Mouse (Mus musculus): Measurements from ENCODE around the gene Wfdc1. TPM values are rescaled to one million over a fixed set of nuclear protein-coding genes. Genes with fewer than 3 reads are reported as not detected.

Gene Wfdc1
- polyA plus RNA-seq, 1 experiment from 2014 or later: 21.8 TPM

DNA sequence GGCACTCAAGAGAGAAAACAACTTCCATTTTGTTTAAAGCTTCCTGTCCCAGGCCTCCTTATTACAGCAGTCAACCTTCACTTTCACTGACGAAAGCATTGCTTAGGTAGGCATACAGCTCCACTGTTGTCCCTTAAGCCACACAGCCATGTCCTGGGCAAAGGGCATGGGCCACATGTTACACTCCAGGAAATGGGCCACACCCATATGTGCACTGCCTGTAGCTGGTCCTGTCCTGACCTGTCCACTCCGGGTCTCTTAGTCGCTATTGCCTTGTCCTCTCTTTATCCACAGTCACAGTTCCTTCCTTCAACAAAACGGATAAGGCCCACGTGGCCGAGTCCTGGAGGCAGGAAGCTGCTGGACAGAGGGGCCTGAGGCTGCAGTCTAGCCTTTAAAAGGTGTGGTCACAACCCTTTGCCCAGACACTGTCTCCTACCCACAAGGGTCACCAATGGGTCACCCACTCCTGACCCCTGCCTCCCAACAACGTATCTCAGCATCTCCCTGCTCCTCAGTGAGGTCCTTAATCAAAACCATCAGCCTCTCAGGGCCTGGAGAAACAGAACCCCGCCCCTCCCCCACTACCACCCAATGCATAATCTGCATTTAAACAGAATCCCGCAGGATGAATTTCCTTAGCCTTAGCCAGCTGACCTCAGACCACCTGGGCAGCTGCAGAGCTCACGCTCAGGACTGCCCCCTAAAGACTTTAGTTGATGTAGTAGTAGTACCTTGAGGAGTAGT is 38.4 kb upstream of the Wfdc1 start:
- Histone ChIP-seq H3K4me2 (no peak overlapping the region), H3K36me3 (no peaks in the 10 kb centered on the region), H3K4me1 (no peaks in the 10 kb centered on the region), H3K9me3 (no peaks in the 10 kb centered on the region), H3K27ac (no peak overlapping the region), H3K4me3 (replicated peaks) (no peak overlapping the region), H3K9ac (no peak overlapping the region), H3K27me3 (replicated peaks) (0 out of 2 replicates have a peak, but pooled peaks cover 1% of the 10 kb centered on the region)
- 42% methylated on average over 10 of the region's 10 CpGs for WGBS
- no peak for ATAC-seq (ENCODE audit: insufficient read depth, low FRiP score, low read depth)

GRCm38 (mm10) chr8:119630841-119631240 is 35.3 kb upstream of the Wfdc1 start:
- H3K27me3 ChIP-seq (replicated peaks): peaks cover 12% of the 10 kb centered on the region; the same call in 1 of the 2 replicates
- no peak overlapping the region for H3K27ac ChIP-seq
- no peak overlapping the region for H3K4me3 ChIP-seq (replicated peaks)
- no peaks in the 10 kb centered on the region for H3K36me3 ChIP-seq
- H3K9me3 ChIP-seq: no peaks in the 10 kb centered on the region
- no peak overlapping the region for H3K4me2 ChIP-seq
- no peak for ATAC-seq (ENCODE audit: insufficient read depth, low FRiP score, low read depth)
- H3K9ac ChIP-seq: no peak overlapping the region
- WGBS: 50% methylated on average over 3 of the region's 3 CpGs
- peaks cover 6% of the 10 kb centered on the region; the same call in 1 of the 2 replicates for H3K4me1 ChIP-seq

GRCm38 (mm10) chr8:119632246-119632645 is 33.9 kb upstream of the Wfdc1 start:
- Histone ChIP-seq H3K4me1 (peaks cover 11% of the 10 kb centered on the region; the same call in 1 of the 2 replicates), H3K4me2 (no peak overlapping the region), H3K27ac (no peak overlapping the region), H3K27me3 (replicated peaks) (peaks cover 12% of the 10 kb centered on the region; the same call in 1 of the 2 replicates), H3K9me3 (no peaks in the 10 kb centered on the region), H3K4me3 (replicated peaks) (no peak overlapping the region), H3K9ac (no peak overlapping the region), H3K36me3 (no peaks in the 10 kb centered on the region)
- ATAC-seq (ENCODE audit: insufficient read depth, low FRiP score, low read depth): no peak
- WGBS: 83% methylated on average over 9 of the region's 9 CpGs

GRCm38 (mm10) chr8:119632909-119633308 is 33.3 kb upstream of the Wfdc1 start:
- Histone ChIP-seq H3K9ac (no peak overlapping the region), H3K9me3 (no peaks in the 10 kb centered on the region), H3K36me3 (no peaks in the 10 kb centered on the region), H3K4me2 (no peak overlapping the region), H3K4me3 (replicated peaks) (no peak overlapping the region), H3K27me3 (replicated peaks) (peaks cover 12% of the 10 kb centered on the region; the same call in 1 of the 2 replicates), H3K4me1 (peaks cover 11% of the 10 kb centered on the region; the same call in 1 of the 2 replicates), H3K27ac (no peak overlapping the region)
- ATAC-seq (ENCODE audit: insufficient read depth, low FRiP score, low read depth): no peak
- 56% methylated on average over 29 of the region's 29 CpGs for WGBS

DNA sequence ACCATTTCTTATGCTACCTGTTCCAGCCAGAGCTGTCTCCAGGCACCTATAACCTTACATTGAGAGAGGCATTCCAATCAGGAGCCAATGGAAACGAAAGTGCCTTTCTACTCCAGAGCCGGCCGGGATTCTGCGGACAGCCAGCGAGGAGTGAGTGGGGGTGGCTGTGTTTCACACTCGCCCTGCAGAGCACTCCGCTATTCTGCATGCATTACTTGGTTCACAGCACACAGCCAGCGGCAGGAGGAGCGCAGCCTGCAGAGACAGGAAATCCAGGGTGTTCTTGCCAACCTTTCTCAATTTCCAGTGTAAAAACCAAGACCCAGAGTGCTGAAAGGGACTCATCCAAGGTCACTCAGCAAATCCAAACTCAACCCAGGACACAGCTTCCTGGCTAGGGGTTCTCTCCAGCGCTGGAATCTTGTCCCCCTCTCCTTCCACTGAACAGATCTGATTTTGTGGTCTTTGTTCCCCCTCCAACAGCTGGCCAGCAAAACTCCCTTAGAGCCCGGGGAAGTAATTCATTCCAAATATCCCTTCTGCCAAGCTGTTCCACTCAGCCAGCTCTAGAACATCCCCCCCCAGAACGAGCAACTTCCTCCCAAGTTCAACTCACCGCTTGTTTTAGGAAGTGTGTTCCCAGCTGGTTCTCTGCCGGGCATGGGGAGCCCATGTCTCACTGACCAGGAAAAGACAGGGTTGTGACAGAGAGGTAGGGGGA is 31.4 kb upstream of the Wfdc1 start:
- no peak overlapping the region for H3K27ac ChIP-seq
- 33% methylated on average over 14 of the region's 14 CpGs for WGBS
- H3K36me3 ChIP-seq: no peaks in the 10 kb centered on the region
- peaks cover 11% of the 10 kb centered on the region; the same call in 1 of the 2 replicates for H3K4me1 ChIP-seq
- no peak overlapping the region for H3K4me3 ChIP-seq (replicated peaks)
- no peaks in the 10 kb centered on the region for H3K9me3 ChIP-seq
- no peak overlapping the region for H3K4me2 ChIP-seq
- no peak for ATAC-seq (ENCODE audit: insufficient read depth, low FRiP score, low read depth)
- peaks cover 12% of the 10 kb centered on the region; the same call in 1 of the 2 replicates for H3K27me3 ChIP-seq (replicated peaks)
- no peak overlapping the region for H3K9ac ChIP-seq

GRCm38 (mm10) chr8:119635378-119635777 is 30.8 kb upstream of the Wfdc1 start, which contains the start of gene Kcng4:
TSS of gene Kcng4 (minus strand) at chr8:119635680.
- 32% methylated on average over 6 of the region's 6 CpGs for WGBS
- H3K9ac ChIP-seq: no peak within 1 kb of the TSS
- no peaks in the 10 kb centered on the region for H3K36me3 ChIP-seq
- no peak within 1 kb of the TSS for H3K4me2 ChIP-seq
- no peaks in the 10 kb centered on the region for H3K9me3 ChIP-seq
- no peak for ATAC-seq (ENCODE audit: insufficient read depth, low FRiP score, low read depth)
- no peak within 1 kb of the TSS for H3K4me3 ChIP-seq (replicated peaks)
- no peak within 1 kb of the TSS for H3K27ac ChIP-seq
- H3K4me1 ChIP-seq: peaks cover 11% of the 10 kb centered on the region; the same call in 1 of the 2 replicates
- peaks cover 12% of the 10 kb centered on the region; the same call in 1 of the 2 replicates for H3K27me3 ChIP-seq (replicated peaks)

DNA sequence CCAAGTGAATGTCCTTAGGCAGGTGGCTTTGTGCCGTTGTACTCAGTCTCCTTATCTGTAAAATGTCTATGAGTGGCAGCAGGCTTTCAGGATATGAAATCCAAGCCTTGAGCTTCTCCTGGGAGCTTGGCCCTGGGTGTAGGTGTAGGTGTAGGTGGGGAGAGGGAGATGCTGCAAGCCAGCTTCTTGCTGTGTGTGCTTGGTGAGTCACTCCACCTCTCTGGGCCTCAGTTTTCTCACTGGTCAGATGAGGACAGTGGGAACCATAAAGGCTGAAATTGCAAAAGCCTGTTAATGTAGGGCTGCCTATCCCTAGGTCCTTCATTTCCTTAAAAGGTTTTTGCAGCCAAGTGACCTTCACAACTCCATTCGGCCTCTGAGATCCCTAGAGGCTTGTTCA is 30.2 kb upstream of the Wfdc1 start:
- no peak for ATAC-seq (ENCODE audit: insufficient read depth, low FRiP score, low read depth)
- Histone ChIP-seq H3K4me3 (replicated peaks) (no peak overlapping the region), H3K4me2 (no peak overlapping the region), H3K4me1 (peaks cover 11% of the 10 kb centered on the region; the same call in 1 of the 2 replicates), H3K36me3 (no peaks in the 10 kb centered on the region), H3K9me3 (no peaks in the 10 kb centered on the region), H3K27ac (no peak overlapping the region), H3K27me3 (replicated peaks) (peaks cover 12% of the 10 kb centered on the region; the same call in 1 of the 2 replicates), H3K9ac (no peak overlapping the region)
- 58% methylated on average over 2 of the region's 2 CpGs for WGBS

DNA sequence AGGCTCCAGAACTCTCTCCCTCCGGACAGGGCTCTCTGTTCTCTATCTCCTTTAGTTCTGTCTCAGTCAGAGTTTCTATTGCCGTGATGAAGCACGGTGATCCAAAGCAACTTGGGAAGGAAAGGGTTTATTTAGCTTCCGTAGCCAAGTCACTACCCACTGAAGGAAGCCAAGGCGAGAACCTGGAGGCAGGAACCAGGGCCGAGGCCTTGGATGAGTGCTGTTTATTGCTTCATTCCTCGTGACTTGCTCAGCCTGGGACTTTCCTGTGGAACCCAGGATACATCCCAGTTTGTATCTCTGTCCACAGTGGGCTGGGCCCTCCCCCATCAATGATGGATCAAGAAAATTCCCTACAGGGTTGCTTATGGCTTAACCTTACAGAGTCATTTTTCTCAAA is 29.4 kb upstream of the Wfdc1 start:
- no peak overlapping the region for H3K27ac ChIP-seq
- WGBS: 62% methylated on average over 7 of the region's 7 CpGs
- H3K9me3 ChIP-seq: no peaks in the 10 kb centered on the region
- no peaks in the 10 kb centered on the region for H3K36me3 ChIP-seq
- H3K9ac ChIP-seq: no peak overlapping the region
- H3K4me1 ChIP-seq: peaks cover 11% of the 10 kb centered on the region; the same call in 1 of the 2 replicates
- H3K4me3 ChIP-seq (replicated peaks): no peak overlapping the region
- H3K4me2 ChIP-seq: no peak overlapping the region
- ATAC-seq (ENCODE audit: insufficient read depth, low FRiP score, low read depth): no peak
- peaks cover 12% of the 10 kb centered on the region; the same call in 1 of the 2 replicates for H3K27me3 ChIP-seq (replicated peaks)

DNA sequence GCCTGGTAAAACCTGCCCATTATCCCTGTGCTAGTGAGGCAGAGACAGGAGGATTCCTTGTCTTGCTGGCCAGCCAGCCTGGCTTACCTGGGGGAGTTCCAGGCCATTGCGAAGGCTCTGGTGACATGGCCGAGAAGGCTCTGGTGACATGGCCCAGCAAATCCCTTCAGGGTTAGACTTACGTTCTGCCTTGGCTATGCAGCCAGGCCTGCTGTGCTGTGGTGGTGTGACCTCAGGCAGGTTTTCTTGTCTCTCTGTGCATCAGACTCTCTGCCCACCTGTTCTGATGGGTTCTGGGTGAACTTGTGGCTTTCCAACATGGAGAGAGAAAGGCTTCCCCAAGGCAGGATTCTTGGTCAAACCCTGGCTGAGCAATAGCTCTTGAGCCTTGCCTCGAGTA is 28.8 kb upstream of the Wfdc1 start:
- H3K4me1 ChIP-seq: peaks cover 11% of the 10 kb centered on the region; the same call in 1 of the 2 replicates
- no peak for ATAC-seq (ENCODE audit: insufficient read depth, low FRiP score, low read depth)
- H3K4me3 ChIP-seq (replicated peaks): no peak overlapping the region
- H3K4me2 ChIP-seq: no peak overlapping the region
- H3K9ac ChIP-seq: no peak overlapping the region
- H3K36me3 ChIP-seq: no peaks in the 10 kb centered on the region
- peaks cover 12% of the 10 kb centered on the region; the same call in 1 of the 2 replicates for H3K27me3 ChIP-seq (replicated peaks)
- 87% methylated on average over 4 of the region's 4 CpGs for WGBS
- no peak overlapping the region for H3K27ac ChIP-seq
- H3K9me3 ChIP-seq: no peaks in the 10 kb centered on the region

GRCm38 (mm10) chr8:119638261-119638660 is 27.9 kb upstream of the Wfdc1 start:
- ATAC-seq (ENCODE audit: insufficient read depth, low FRiP score, low read depth): no peak
- H3K36me3 ChIP-seq: no peaks in the 10 kb centered on the region
- no peak overlapping the region for H3K27ac ChIP-seq
- H3K9me3 ChIP-seq: no peaks in the 10 kb centered on the region
- H3K4me1 ChIP-seq: peaks cover 11% of the 10 kb centered on the region; the same call in 1 of the 2 replicates
- H3K9ac ChIP-seq: no peak overlapping the region
- no peak overlapping the region for H3K4me2 ChIP-seq
- H3K4me3 ChIP-seq (replicated peaks): no peak overlapping the region
- WGBS: 71% methylated on average over 6 of the region's 6 CpGs
- H3K27me3 ChIP-seq (replicated peaks): peaks cover 6% of the 10 kb centered on the region; the same call in 1 of the 2 replicates

DNA sequence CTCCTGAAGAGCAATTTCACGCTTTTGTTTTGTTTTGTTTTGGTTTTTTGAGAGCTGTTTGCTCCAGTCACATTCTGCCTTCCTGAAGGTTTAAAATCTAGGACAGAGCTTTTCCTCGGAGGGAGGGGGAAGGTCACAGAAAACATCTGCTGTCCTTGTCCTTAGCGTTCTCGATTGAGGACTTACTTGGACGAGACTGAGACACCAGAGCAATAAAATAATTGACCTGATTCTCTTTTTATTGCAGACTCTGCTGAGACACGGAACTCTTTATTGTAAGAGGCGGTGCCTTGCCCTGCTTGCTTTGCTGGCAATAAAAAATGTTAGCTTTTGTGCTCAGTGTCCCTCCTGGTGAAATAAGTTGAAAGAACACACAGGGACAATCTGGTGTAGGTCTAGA is 26.4 kb upstream of the Wfdc1 start:
- Histone ChIP-seq H3K36me3 (no peaks in the 10 kb centered on the region), H3K4me2 (no peak overlapping the region), H3K4me3 (replicated peaks) (no peak overlapping the region), H3K9me3 (no peaks in the 10 kb centered on the region), H3K4me1 (peaks cover 11% of the 10 kb centered on the region; the same call in 1 of the 2 replicates), H3K27ac (no peak overlapping the region), H3K9ac (no peak overlapping the region), H3K27me3 (replicated peaks) (no peaks in the 10 kb centered on the region)
- ATAC-seq (ENCODE audit: insufficient read depth, low FRiP score, low read depth): no peak
- 53% methylated on average over 7 of the region's 7 CpGs for WGBS

GRCm38 (mm10) chr8:119641058-119641457 is 25.1 kb upstream of the Wfdc1 start:
- no peak overlapping the region for H3K27ac ChIP-seq
- 0 out of 2 replicates have a peak, but pooled peaks cover 4% of the 10 kb centered on the region for H3K4me1 ChIP-seq
- 68% methylated on average over 5 of the region's 5 CpGs for WGBS
- no peak overlapping the region for H3K4me2 ChIP-seq
- H3K27me3 ChIP-seq (replicated peaks): no peaks in the 10 kb centered on the region
- no peaks in the 10 kb centered on the region for H3K36me3 ChIP-seq
- H3K9me3 ChIP-seq: no peaks in the 10 kb centered on the region
- no peak overlapping the region for H3K9ac ChIP-seq
- no peak overlapping the region for H3K4me3 ChIP-seq (replicated peaks)
- no peak for ATAC-seq (ENCODE audit: insufficient read depth, low FRiP score, low read depth)

Data from stomach, embryonic 15.5 days (tissue).